Mouse (Mus musculus) megakaryocyte, embryonic 14.5 days (primary cell): ENCODE measurements at regions not wholly inside any gene's neighbourhood (a gene's known extent, or its start where the extent isn't known, plus 50 kb on each side); places are given as distances from the start of the nearest gene placed in this dataset.

Source experiments
- FLI1 ChIP-seq: IDR thresholded peaks from 2 replicates; pipeline ENCODE4 v1.6.1; 2012; ENCODE audit warnings: low read length, inconsistent platforms, mixed read lengths
- GATA1 ChIP-seq: IDR thresholded peaks from 3 replicates; pipeline ENCODE4 v1.6.1; 2012; ENCODE audit warnings: mixed read lengths, low read length, inconsistent platforms, borderline replicate concordance

- TF ChIP-seq GATA1 (no peak), FLI1 (no peak)
Observed at GRCm38 (mm10) chr6:100140581-100141114, 146.6 kb downstream of the Rybp start.
